Mouse (Mus musculus) kidney, postnatal 25 days (tissue): ENCODE measurements around the gene Slc39a5.
A peak's percentile ranks its signal among the peaks of the same experiment; 100 is the strongest.

Source experiments
- DNase-seq, 2 experiments: peaks; one replicate each; pipeline ENCODE4 v3.0.0; 2021; ENCODE audit warnings: mixed read lengths in 2 of 2

Slc39a5 gene

GRCm38 (mm10) chr10:128374393-128374792 is 26.6 kb downstream of the Slc39a5 start:
- DNase-seq: no peak

GRCm38 (mm10) chr10:128372989-128373748 is 27.9 kb downstream of the Slc39a5 start:
- DNase-seq: no peak

- DNase-seq: no peak
Observed at GRCm38 (mm10) chr10:128372142-128372541, 28.9 kb downstream of the Slc39a5 start.

GRCm38 (mm10) chr10:128370601-128371000 is 30.4 kb downstream of the Slc39a5 start:
- DNase-seq: peak in 1 of 2 experiments; percentile 53

DNA sequence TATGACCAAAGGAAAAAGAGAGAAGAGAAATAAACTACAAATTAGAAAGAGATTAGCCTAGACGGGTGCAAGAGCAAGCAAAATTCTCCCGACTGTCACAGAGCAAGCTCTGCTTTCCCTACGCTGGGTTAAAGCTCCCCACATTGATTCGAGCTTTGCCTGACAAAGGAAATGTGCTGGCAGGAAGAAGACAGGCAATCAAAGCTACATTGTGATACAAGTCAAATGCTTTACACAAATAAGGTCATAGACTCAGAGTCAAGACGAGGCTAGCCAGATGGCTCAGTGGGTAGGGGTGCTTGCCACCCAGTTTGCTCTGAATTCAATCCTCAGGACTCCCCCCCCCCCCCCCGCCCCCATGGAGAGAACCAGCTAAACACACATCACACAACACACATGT is 31.0 kb downstream of the Slc39a5 start:
- no peak for DNase-seq

DNA sequence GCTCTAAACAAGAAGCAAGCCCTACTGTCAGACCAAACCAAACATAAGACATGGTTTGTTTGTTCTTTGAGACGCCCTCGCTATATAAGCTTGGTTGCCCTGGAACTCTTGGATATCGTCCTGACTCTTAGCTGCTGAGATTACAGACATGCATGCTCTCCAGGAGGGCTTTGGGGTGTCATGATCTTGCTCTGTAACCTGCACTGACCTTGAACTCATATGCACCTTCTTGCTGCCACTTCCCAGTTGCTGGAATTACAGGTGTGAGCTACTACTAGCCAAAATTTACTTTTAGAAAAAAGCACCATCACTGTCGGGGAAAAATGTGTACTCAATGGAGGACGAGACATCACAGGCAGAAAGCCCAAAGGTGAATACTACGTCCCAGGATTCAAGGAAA is 31.4 kb downstream of the Slc39a5 start:
- no peak for DNase-seq

GRCm38 (mm10) chr10:128369218-128369543 is 31.8 kb downstream of the Slc39a5 start:
- DNase-seq: no peak

- peak; percentile 89 to 97 for DNase-seq
Observed at GRCm38 (mm10) chr10:128368402-128369217, 32.4 kb downstream of the Slc39a5 start, which contains the start of gene Coq10a. Gene Coq10a (minus strand): TSS chr10:128368997.

- peak; percentile 80 to 93 for DNase-seq
Observed at GRCm38 (mm10) chr10:128367899-128368401, 33.1 kb downstream of the Slc39a5 start.

GRCm38 (mm10) chr10:128362568-128362967 is 38.5 kb downstream of the Slc39a5 start:
- DNase-seq: peak in 1 of 2 experiments; percentile 59

GRCm38 (mm10) chr10:128361836-128362235 is 39.2 kb downstream of the Slc39a5 start:
- DNase-seq: no peak

GRCm38 (mm10) chr10:128359226-128359625 is 41.8 kb downstream of the Slc39a5 start:
- no peak for DNase-seq

DNA sequence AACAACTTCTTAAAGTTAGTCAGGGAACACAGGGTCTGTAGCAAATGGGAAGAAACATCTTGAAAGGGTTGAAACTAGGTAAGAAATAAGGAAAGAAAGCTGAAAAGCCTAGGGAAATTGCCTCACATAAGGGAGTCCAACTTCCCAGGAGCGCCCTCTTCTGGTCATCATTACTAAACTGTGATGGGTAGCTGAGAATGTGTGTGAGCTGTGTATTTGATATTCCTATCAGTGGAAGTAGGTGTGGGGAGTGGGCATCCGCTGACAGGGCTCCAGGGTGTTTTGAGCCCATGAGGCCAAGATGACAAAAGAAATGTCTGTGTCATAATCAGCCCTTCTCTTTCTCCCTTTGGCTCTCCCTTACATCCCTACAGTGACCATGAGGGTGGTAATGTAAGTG is 42.2 kb downstream of the Slc39a5 start:
- peak; percentile 56 to 82 for DNase-seq

DNA sequence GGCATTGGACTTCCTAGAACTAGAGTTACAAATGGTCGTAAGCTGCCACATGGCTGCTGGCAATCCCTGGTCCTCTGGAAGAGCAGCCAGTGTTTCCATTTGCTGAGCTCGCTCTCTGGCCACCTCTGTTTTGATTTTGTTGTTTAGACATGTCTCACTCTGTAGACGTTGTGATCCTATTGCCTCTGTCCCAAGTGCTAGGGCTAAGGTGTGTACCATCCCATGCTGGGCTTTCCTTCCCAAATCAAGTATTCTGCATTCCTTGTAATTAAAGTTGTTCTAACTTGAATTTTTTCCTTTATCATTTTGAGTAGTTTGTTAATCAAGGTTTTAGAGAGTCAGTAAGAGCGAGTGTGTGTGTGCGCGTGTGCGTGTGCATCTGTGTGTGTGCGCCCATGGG is 53.5 kb downstream of the Slc39a5 start:
- no peak for DNase-seq
